ENCODE assay signal across 8 mouse cellular contexts in the genomic region with DNA sequence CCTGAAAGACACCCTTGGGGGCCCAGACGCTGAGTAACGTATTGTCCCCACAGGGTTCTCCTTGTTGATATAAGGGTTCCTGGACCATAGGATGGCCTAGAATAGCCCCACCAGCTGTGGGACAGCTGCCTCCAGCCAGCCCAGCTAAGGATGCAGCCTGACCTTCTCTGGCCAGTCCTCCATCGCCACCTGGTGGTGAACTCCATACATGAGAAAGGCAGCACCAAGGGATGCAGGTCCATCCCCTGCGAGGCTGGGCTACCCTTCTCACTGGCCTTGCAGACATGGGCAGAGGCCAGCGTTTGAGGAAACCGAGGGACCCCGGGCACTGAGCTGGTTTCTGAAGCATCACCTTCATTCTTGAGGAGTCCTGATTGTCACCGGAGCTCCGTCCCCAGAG. TPM values are rescaled to one million over a fixed set of nuclear protein-coding genes. Genes with fewer than 3 reads are reported as not detected.
DNase-seq lines count a peak whose midpoint lies in the region; ATAC-seq and TF ChIP-seq lines count a peak whose summit lies in the region.

No protein-coding gene starts in this region.

- peak; percentile 99 for TF ChIP-seq CTCF in heart, postnatal 0 days (IDR thresholded peaks at IDR 0.05; ENCODE audit: low read depth)
- peak; percentile 98 for TF ChIP-seq CTCF in liver, postnatal 0 days (IDR thresholded peaks at IDR 0.05; ENCODE audit: low read depth)
- TF ChIP-seq CTCF in olfactory bulb, adult 2 months (IDR thresholded peaks at IDR 0.05; ENCODE audit: insufficient read depth, low read depth, low read length): peak; percentile 93

- no peak for TF ChIP-seq POLR2A in olfactory bulb, adult 2 months (IDR thresholded peaks at IDR 0.05; ENCODE audit: insufficient read depth, low read depth, low read length)

- H3K4me2 ChIP-seq in heart, postnatal 0 days (ENCODE audit: low read depth, low read length): no peak overlapping the region
- H3K4me2 ChIP-seq in liver, postnatal 0 days (ENCODE audit: low read depth, low read length): no peak overlapping the region

- peak; percentile 77 for ATAC-seq in heart, postnatal 0 days (ENCODE audit: insufficient read depth, low read depth)
- no peak for ATAC-seq in liver, postnatal 0 days

- peaks cover 22% of the 10 kb centered on the region; the same call in 1 of the 2 replicates for H3K27me3 ChIP-seq in heart, postnatal 0 days (ENCODE audit: control insufficient read depth, insufficient read depth, low read length)
- H3K27me3 ChIP-seq in liver, postnatal 0 days (ENCODE audit: insufficient read depth, low read length): peaks cover 7% of the 10 kb centered on the region; the same call in 1 of the 2 replicates

- DNase-seq in B cell, adult 2 months: peak; percentile 61 to 64
- DNase-seq in brain, adult 2 months (ENCODE audit: low read depth, low spot score): peak; percentile 84
- DNase-seq in fibroblast of lung, adult 2 months (ENCODE audit: low read depth): peak; percentile 27
- peak; percentile 70 for DNase-seq in heart, postnatal 0 days (ENCODE audit: low spot score)
- peak; percentile 84 to 96 for DNase-seq in kidney, postnatal 36 days
- DNase-seq in liver, postnatal 0 days: peak; percentile 83
- DNase-seq in thymus, adult 18-20 months: peak; percentile 34 to 36

- no peaks in the 10 kb centered on the region for H3K9me3 ChIP-seq in heart, postnatal 0 days (replicated peaks; ENCODE audit: control insufficient read depth, low read length)
- no peaks in the 10 kb centered on the region for H3K9me3 ChIP-seq in liver, postnatal 0 days (ENCODE audit: low read length)

- WGBS in heart, postnatal 0 days: 16% methylated on average over 9 of the region's 9 CpGs
- 21% methylated on average over 9 of the region's 9 CpGs for WGBS in liver, postnatal 0 days (ENCODE audit: insufficient replicate concordance)
- 23% methylated on average over 9 of the region's 9 CpGs for WGBS in olfactory bulb, adult 2 months

- H3K4me1 ChIP-seq in heart, postnatal 0 days (ENCODE audit: control insufficient read depth, insufficient read depth): no peaks in the 10 kb centered on the region
- H3K4me1 ChIP-seq in liver, postnatal 0 days (ENCODE audit: insufficient read depth): no peaks in the 10 kb centered on the region
- H3K4me1 ChIP-seq in olfactory bulb, adult 2 months (ENCODE audit: control insufficient read depth, insufficient read depth, low read length): peaks cover 17% of the 10 kb centered on the region

- H3K27ac ChIP-seq in heart, postnatal 0 days (ENCODE audit: low read depth): no peak overlapping the region
- no peak overlapping the region for H3K27ac ChIP-seq in liver, postnatal 0 days (ENCODE audit: low read depth)
- H3K27ac ChIP-seq in olfactory bulb, adult 2 months (ENCODE audit: insufficient read depth, low read depth, low read length): no peak overlapping the region

- no peaks in the 10 kb centered on the region for H3K36me3 ChIP-seq in heart, postnatal 0 days (replicated peaks; ENCODE audit: control insufficient read depth, insufficient read depth, low read length)
- no peaks in the 10 kb centered on the region for H3K36me3 ChIP-seq in liver, postnatal 0 days (replicated peaks; ENCODE audit: insufficient read depth, low read length)

- no peak overlapping the region for H3K4me3 ChIP-seq in heart, postnatal 0 days (ENCODE audit: low read depth, low read length)
- H3K4me3 ChIP-seq in liver, postnatal 0 days (ENCODE audit: low read depth, low read length): no peak overlapping the region
- H3K4me3 ChIP-seq in olfactory bulb, adult 2 months (ENCODE audit: insufficient read depth, low read depth, low read length): no peak overlapping the region

- TF ChIP-seq EP300 in heart, postnatal 0 days (IDR thresholded peaks at IDR 0.05; ENCODE audit: low read depth): no peak
- TF ChIP-seq EP300 in liver, postnatal 0 days (IDR thresholded peaks at IDR 0.05; ENCODE audit: low read depth): no peak

- no peak overlapping the region for H3K9ac ChIP-seq in heart, postnatal 0 days (replicated peaks; ENCODE audit: low read depth, low read length)
- H3K9ac ChIP-seq in liver, postnatal 0 days (replicated peaks): no peak overlapping the region

RNA-seq across cellular contexts. Expression of gene A530016L24Rik, which starts 15.5 kb away (rescaled TPM):
- total RNA-seq in heart, postnatal 0 days (2014; rRNA removed; ENCODE audit: low replicate concordance): 9.9 and 14.1 TPM in 2 replicates
- 6.0 and 6.9 TPM in 2 replicates for polyA plus RNA-seq in heart, postnatal 0 days (2015; fragmentation: Nextera tagmentation; extraction: Ambion mirVana)
- 0.06 TPM in 1 of 2 replicates, not detected in the other for polyA plus RNA-seq in liver, postnatal 0 days (2015; fragmentation: Nextera tagmentation; extraction: Ambion mirVana)
- not detected in 2 replicates for polyA plus RNA-seq in olfactory bulb, adult 2 months (2012; ENCODE audit: insufficient read depth, insufficient read length, low replicate concordance, missing spikeins)

RNA-seq across cellular contexts. Expression of gene Tmem179, which starts 42.8 kb away (rescaled TPM):
- 0.85 TPM in 1 of 2 replicates, not detected in the other for total RNA-seq in heart, postnatal 0 days (2014; rRNA removed; ENCODE audit: low replicate concordance)
- 0.14 and 0.27 TPM in 2 replicates for polyA plus RNA-seq in heart, postnatal 0 days (2015; fragmentation: Nextera tagmentation; extraction: Ambion mirVana)
- not detected in 2 replicates for polyA plus RNA-seq in liver, postnatal 0 days (2015; fragmentation: Nextera tagmentation; extraction: Ambion mirVana)
- polyA plus RNA-seq in olfactory bulb, adult 2 months (2012; ENCODE audit: insufficient read depth, insufficient read length, low replicate concordance, missing spikeins): not detected in 2 replicates

Comparison
In these comparisons a context has a peak if more than half of its experiments do, and no peak if none do; other contexts are left out.
1. DNase-seq: peak in every context shown above with its lines; median percentile 90 in kidney, postnatal 36 days; 84 in brain, adult 2 months; 83 in liver, postnatal 0 days; 70 in heart, postnatal 0 days; 62 in B cell, adult 2 months; 35 in thymus, adult 18-20 months; 27 in fibroblast of lung, adult 2 months.